Mouse (Mus musculus) lung, embryonic 16.5 days (tissue): Measurements from ENCODE around the gene Cenpn. TPM values are rescaled to one million over a fixed set of nuclear protein-coding genes. Genes with fewer than 3 reads are reported as not detected.
A peak's percentile ranks its signal among the peaks of the same experiment; 100 is the strongest.

Experiments used
- ATAC-seq: fragments of 200-750 bp; cut with Nextera tagmentation; 2 replicates; pipeline ENCODE4 v1.8.0; 2017; ENCODE audit warnings: low read depth, mild to moderate bottlenecking, moderate library complexity
- H3K27ac ChIP-seq: fragments of 300-500 bp; sonication (generic); 2 replicates; pipeline ENCODE4 v1.5.1; 2014; ENCODE audit warnings: mild to moderate bottlenecking, control low read depth, low read length
- H3K27me3 ChIP-seq: fragments of 300-500 bp; sonication (generic); 2 replicates; pipeline ENCODE4 v1.6.1; 2014; ENCODE audit warnings: low read depth, low read length, mixed read lengths; ENCODE audit not compliant: control insufficient read depth, insufficient read depth
- H3K36me3 ChIP-seq: fragments of 300-500 bp; sonication (generic); 2 replicates; pipeline ENCODE4 v1.6.1; 2014; ENCODE audit warnings: low read length; ENCODE audit not compliant: control insufficient read depth, insufficient read depth
- H3K4me1 ChIP-seq: fragments of 300-500 bp; sonication (generic); replicated peaks from 2 replicates; pipeline ENCODE4 v1.6.1; 2014; ENCODE audit warnings: low read length, mixed read lengths; ENCODE audit not compliant: control insufficient read depth, insufficient read depth
- H3K4me2 ChIP-seq: fragments of 300-500 bp; sonication (generic); 2 replicates; pipeline ENCODE4 v1.6.1; 2014; ENCODE audit warnings: low read depth, low read length, control low read depth
- H3K4me3 ChIP-seq: fragments of 300-500 bp; sonication (generic); 2 replicates; pipeline ENCODE4 v1.5.1; 2014; ENCODE audit warnings: mild to moderate bottlenecking, low read length, control low read depth
- H3K9ac ChIP-seq: fragments of 300-500 bp; sonication (generic); 2 replicates; pipeline ENCODE4 v1.6.1; 2014; ENCODE audit warnings: low read length, control low read depth
- H3K9me3 ChIP-seq: fragments of 300-500 bp; sonication (generic); 2 replicates; pipeline ENCODE4 v1.6.1; 2016; ENCODE audit warnings: low read length; ENCODE audit not compliant: control insufficient read depth
- WGBS: fragments of 180-500 bp; shearing (Covaris S2); extraction: QIAGEN DNeasy Blood & Tissue Kit; methylation state at CpG from one replicate; pipeline ENCODE4 v1.1.7; 2014; 5-methylcytosine and 5-hydroxymethylcytosine counted together
- polyA plus RNA-seq: library from polyadenylated mRNA; unstranded; fragments of >200 nt; fragmentation: Nextera tagmentation; extraction: Ambion mirVana; gene quantifications from 2 replicates; pipeline ENCODE4 v1.2.1, GENCODE M21; 2015

Gene Cenpn
- polyA plus RNA-seq, 1 experiment from 2014 or later = 44.8 TPM

DNA sequence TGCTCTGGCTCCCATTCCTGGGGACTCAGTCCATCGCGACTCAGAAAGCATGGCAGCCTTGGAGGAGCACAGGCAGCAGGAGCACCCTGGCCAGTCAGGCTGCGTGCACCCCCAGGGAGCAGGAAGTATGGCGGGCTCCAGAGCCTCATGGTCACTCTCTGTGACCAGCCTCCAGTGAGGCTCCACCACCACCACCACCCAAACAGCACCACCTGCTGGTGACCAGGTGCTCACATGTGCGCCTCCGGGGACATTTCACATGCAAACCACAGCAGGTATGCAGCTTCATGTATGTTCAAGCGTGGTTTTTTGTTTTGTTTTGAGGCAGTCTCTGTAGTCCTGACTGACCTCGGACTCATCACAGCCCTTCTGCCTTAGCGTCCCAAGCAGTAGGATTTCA lies 6.3 kb downstream of the Cenpn start:
- Histone ChIP-seq H3K9me3 (no peaks in the 10 kb centered on the region), H3K9ac (no peak overlapping the region), H3K4me3 (no peak overlapping the region), H3K27ac (no peak overlapping the region), H3K4me2 (no peak overlapping the region), H3K27me3 (no peaks in the 10 kb centered on the region), H3K36me3 (peaks cover 19% of the 10 kb centered on the region), H3K4me1 (no peaks in the 10 kb centered on the region)
- no peak; the same call in 1 of the 2 replicates for ATAC-seq
- WGBS = 82% methylated on average over 9 of the region's 9 CpGs

DNA sequence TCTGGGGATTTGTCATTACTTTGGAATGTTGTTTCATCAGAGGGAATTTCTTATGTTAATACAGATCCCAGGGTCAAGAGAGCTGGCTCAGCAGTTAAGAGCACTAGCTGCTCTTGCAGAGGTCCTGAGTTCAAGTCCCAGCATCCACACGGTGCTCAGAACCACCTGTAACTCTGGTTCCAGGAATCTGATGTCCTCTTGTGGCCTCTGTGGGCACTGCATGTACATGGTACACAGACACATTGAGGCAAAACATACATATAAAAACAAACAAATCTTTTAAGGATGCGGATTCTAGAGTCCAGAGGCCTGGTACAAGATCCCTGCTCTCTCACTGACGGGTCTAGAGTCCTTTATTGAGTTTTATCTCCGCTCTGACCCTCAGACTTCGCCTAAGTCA lies 7.1 kb downstream of the Cenpn start:
- no peak overlapping the region for H3K4me2 ChIP-seq
- no peak overlapping the region for H3K4me3 ChIP-seq
- H3K27ac ChIP-seq = no peak overlapping the region
- WGBS = 85% methylated on average over 5 of the region's 5 CpGs
- no peaks in the 10 kb centered on the region for H3K9me3 ChIP-seq
- H3K36me3 ChIP-seq = peaks cover 25% of the 10 kb centered on the region
- no peaks in the 10 kb centered on the region for H3K4me1 ChIP-seq
- no peak for ATAC-seq
- H3K27me3 ChIP-seq = no peaks in the 10 kb centered on the region
- H3K9ac ChIP-seq = no peak overlapping the region

DNA sequence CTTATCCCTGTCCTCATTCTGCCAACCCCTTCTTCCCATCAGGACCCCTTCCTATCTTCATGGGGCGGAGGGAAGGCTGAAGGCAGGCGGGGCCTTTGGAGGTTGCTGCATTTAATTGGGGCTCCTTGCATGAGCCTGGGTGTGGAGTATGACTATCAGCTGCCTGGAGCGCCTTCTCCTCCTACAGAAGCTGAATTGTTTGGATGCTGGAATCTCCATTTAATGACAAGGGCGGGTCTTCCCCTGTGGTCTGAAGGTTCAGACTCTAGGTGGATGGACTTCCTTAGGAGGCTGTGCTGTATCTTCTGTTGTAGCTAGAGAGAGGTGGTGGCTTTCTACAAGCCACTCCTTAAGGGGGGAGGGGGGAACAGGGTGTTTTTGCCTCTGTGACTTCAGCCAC lies 13.4 kb downstream of the Cenpn start:
- WGBS = 91% methylated on average over 4 of the region's 4 CpGs
- no peak overlapping the region for H3K9ac ChIP-seq
- no peak overlapping the region for H3K27ac ChIP-seq
- peaks cover 29% of the 10 kb centered on the region for H3K36me3 ChIP-seq
- no peak overlapping the region for H3K4me3 ChIP-seq
- no peak overlapping the region for H3K4me2 ChIP-seq
- H3K27me3 ChIP-seq = no peaks in the 10 kb centered on the region
- ATAC-seq = no peak
- no peaks in the 10 kb centered on the region for H3K9me3 ChIP-seq
- H3K4me1 ChIP-seq = no peaks in the 10 kb centered on the region

GRCm38 (mm10) chr8:116935506-116935905 lies 14.0 kb downstream of the Cenpn start:
- Histone ChIP-seq H3K27ac (no peak overlapping the region), H3K4me1 (no peaks in the 10 kb centered on the region), H3K27me3 (no peaks in the 10 kb centered on the region), H3K4me3 (no peak overlapping the region), H3K36me3 (peaks cover 29% of the 10 kb centered on the region), H3K9ac (no peak overlapping the region), H3K4me2 (no peak overlapping the region), H3K9me3 (no peaks in the 10 kb centered on the region)
- ATAC-seq = no peak
- WGBS = 85% methylated on average over 6 of the region's 6 CpGs

GRCm38 (mm10) chr8:116942284-116943058 lies 20.9 kb downstream of the Cenpn start:
- Histone ChIP-seq H3K4me3 (peak overlapping the region; percentile 80; the same call in 1 of the 2 replicates), H3K9me3 (no peaks in the 10 kb centered on the region), H3K4me2 (peak overlapping the region; percentile 93), H3K9ac (no peak overlapping the region), H3K27ac (peak overlapping the region; percentile 44), H3K4me1 (peaks cover 29% of the 10 kb centered on the region), H3K27me3 (no peaks in the 10 kb centered on the region), H3K36me3 (peaks cover 7% of the 10 kb centered on the region; the same call in 1 of the 2 replicates)
- no peak for ATAC-seq
- 58% methylated on average over 12 of the region's 12 CpGs for WGBS

- peak within 1 kb of the TSS; percentile 44 for H3K27ac ChIP-seq
- 0% methylated on average over 28 of the region's 46 CpGs for WGBS
Measured at GRCm38 (mm10) chr8:116943161-116943554, 21.6 kb downstream of the Cenpn start, which contains the start of gene Atmin. TSS of gene Atmin (plus strand) at chr8:116943393.

DNA sequence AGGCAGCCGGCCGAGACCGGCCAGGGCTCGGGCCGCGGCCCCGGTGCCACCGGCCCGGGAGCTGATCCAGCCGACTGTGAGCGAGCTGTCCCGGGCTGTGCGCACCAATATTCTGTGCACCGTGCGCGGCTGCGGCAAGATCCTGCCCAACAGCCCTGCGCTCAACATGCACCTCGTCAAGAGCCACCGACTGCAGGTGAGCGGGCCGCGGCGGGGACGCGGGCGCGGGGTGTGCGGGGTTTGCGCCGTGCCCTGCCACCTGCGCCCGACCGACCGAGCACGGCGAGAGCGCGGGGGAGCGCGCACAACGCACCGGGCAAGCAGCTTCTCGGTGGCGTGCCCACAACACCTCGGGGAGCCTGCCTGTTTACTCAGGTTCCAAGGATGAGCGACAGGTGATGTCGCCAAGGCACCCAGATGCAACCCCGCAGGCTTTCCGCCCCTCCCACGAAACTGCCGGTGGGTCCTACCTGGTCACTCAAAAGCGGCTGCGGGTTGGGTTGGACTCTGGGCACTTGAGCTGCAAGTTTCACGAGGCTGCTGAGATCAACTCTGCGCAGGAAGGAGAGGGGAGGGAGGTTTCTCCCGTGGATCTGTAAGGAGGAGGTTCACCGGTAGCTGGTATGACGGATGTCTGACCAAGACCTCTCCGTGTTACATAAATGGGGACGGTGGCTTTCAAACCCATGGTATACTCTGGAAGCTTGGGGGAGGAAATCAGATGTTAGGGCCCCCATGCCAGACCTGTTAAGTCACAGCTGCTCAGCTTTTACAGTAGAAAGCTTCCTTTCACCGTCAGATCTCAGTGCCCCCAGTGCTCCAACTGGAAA lies 22.2 kb downstream of the Cenpn start:
- Histone ChIP-seq H3K9me3 (no peaks in the 10 kb centered on the region), H3K27ac (peak overlapping the region; percentile 32), H3K4me3 (peak overlapping the region; percentile 80), H3K4me2 (peak overlapping the region; percentile 93), H3K27me3 (no peaks in the 10 kb centered on the region), H3K36me3 (no peaks in the 10 kb centered on the region), H3K9ac (peak overlapping the region; percentile 85), H3K4me1 (peaks cover 31% of the 10 kb centered on the region)
- ATAC-seq = peak; percentile 56
- under 1% methylated on average over 62 of the region's 62 CpGs for WGBS

More at GRCm38 (mm10) chr8:116943161-116943554, 21.6 kb downstream of the Cenpn start, which contains the start of gene Atmin:
- Histone ChIP-seq H3K4me3 (peak within 1 kb of the TSS; percentile 80), H3K4me2 (peak within 1 kb of the TSS; percentile 93), H3K36me3 (peaks cover 5% of the 10 kb centered on the region; the same call in 1 of the 2 replicates), H3K9ac (peak within 1 kb of the TSS; percentile 85), H3K9me3 (no peaks in the 10 kb centered on the region), H3K27me3 (no peaks in the 10 kb centered on the region), H3K4me1 (peaks cover 31% of the 10 kb centered on the region)
- ATAC-seq = peak; percentile 87

DNA sequence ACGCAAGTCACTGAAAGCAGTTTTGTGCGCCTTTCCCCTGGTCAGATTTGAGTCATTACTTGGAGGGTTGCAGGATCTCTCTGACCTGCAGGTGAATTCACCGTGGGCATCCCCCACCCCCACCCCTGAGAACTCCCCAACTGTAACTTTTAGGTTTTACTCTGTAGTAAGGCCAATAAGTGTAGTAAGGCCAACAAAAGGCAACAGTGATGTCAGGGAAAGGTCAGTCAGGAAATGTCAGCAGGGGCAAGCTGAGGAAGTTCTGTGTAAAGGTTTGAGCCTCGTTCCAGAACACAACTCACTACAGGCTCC lies 22.8 kb downstream of the Cenpn start:
- Histone ChIP-seq H3K9me3 (no peaks in the 10 kb centered on the region), H3K27me3 (no peaks in the 10 kb centered on the region), H3K27ac (no peak overlapping the region), H3K36me3 (no peaks in the 10 kb centered on the region), H3K9ac (peak overlapping the region; percentile 85), H3K4me2 (peak overlapping the region; percentile 93), H3K4me1 (peaks cover 31% of the 10 kb centered on the region), H3K4me3 (peak overlapping the region; percentile 80)
- 12% methylated on average over 4 of the region's 4 CpGs for WGBS
- ATAC-seq = no peak
